Mouse (Mus musculus): Measurements from ENCODE around the gene Tmem251. TPM values are rescaled to one million over a fixed set of nuclear protein-coding genes. Genes with fewer than 3 reads are reported as not detected.

Gene Tmem251
- total RNA-seq (2021): 1 to 10 TPM; 4.7 TPM
- long read RNA-seq, transcript Tmem251-201 (2 exons, 3,367 nt): major isoform, 23 of 44 reads
- long read RNA-seq, partial matches to known transcripts: 0 of 44 reads
- long read RNA-seq, other reads (novel, unspliced or antisense): 21 of 44 reads

- DNase-seq (ENCODE audit: low spot score in 2 of 2): peak; percentile 84 to 87
Measured at GRCm38 (mm10) chr12:102743589-102744574, at the start of gene Tmem251, which contains the start of gene Moap1. Gene Tmem251, plus strand, starts transcription at chr12:102743762. Gene Moap1, minus strand, starts transcription at chr12:102743661.

- DNase-seq (ENCODE audit: low spot score in 2 of 2): peak; percentile 58 to 68
Measured at GRCm38 (mm10) chr12:102695369-102696239, 48.0 kb upstream of the Tmem251 start.

- DNase-seq (ENCODE audit: low spot score in 2 of 2): peak in 1 of 2 experiments; percentile 13
Measured at GRCm38 (mm10) chr12:102696635-102697354, 46.8 kb upstream of the Tmem251 start.

- DNase-seq (ENCODE audit: low spot score in 2 of 2): peak in 1 of 2 experiments; percentile 10
Measured at GRCm38 (mm10) chr12:102697381-102697780, 46.2 kb upstream of the Tmem251 start.

- DNase-seq (ENCODE audit: low spot score in 2 of 2): peak in 1 of 2 experiments; percentile 22
Measured at GRCm38 (mm10) chr12:102698089-102698684, 45.4 kb upstream of the Tmem251 start.

- no peak for DNase-seq (ENCODE audit: low spot score in 2 of 2)
Measured at GRCm38 (mm10) chr12:102699156-102699555, 44.4 kb upstream of the Tmem251 start.

GRCm38 (mm10) chr12:102700453-102700852 is 43.1 kb upstream of the Tmem251 start:
- DNase-seq (ENCODE audit: low spot score in 2 of 2): no peak

- DNase-seq (ENCODE audit: low spot score in 2 of 2): no peak
Measured at GRCm38 (mm10) chr12:102701691-102702207, 41.8 kb upstream of the Tmem251 start.

GRCm38 (mm10) chr12:102702356-102703110 is 41.0 kb upstream of the Tmem251 start:
- peak; percentile 83 to 85 for DNase-seq (ENCODE audit: low spot score in 2 of 2)

GRCm38 (mm10) chr12:102703111-102703412 is 40.5 kb upstream of the Tmem251 start:
- DNase-seq (ENCODE audit: low spot score in 2 of 2): peak; percentile 53 to 59

GRCm38 (mm10) chr12:102703441-102703840 is 40.1 kb upstream of the Tmem251 start:
- peak in 1 of 2 experiments; percentile 55 for DNase-seq (ENCODE audit: low spot score in 2 of 2)

- no peak for DNase-seq (ENCODE audit: low spot score in 2 of 2)
Measured at GRCm38 (mm10) chr12:102703921-102704408, 39.6 kb upstream of the Tmem251 start.

GRCm38 (mm10) chr12:102704457-102705198 is 38.9 kb upstream of the Tmem251 start, which contains the start of gene Itpk1:
Gene Itpk1, minus strand, starts transcription at chr12:102704930.
- peak in 1 of 2 experiments; percentile 53 for DNase-seq (ENCODE audit: low spot score in 2 of 2)

GRCm38 (mm10) chr12:102705216-102705871 is 38.2 kb upstream of the Tmem251 start:
- DNase-seq (ENCODE audit: low spot score in 2 of 2): peak; percentile 94 to 97

GRCm38 (mm10) chr12:102705906-102706640 is 37.5 kb upstream of the Tmem251 start:
- DNase-seq (ENCODE audit: low spot score in 2 of 2): no peak

- DNase-seq (ENCODE audit: low spot score in 2 of 2): no peak
Measured at GRCm38 (mm10) chr12:102706833-102707463, 36.6 kb upstream of the Tmem251 start.

GRCm38 (mm10) chr12:102708220-102708619 is 35.3 kb upstream of the Tmem251 start:
- DNase-seq (ENCODE audit: low spot score in 2 of 2): no peak

Measured in layer of hippocampus, postnatal 10 days (tissue).